Mouse (Mus musculus): ENCODE measurements at regions not wholly inside any gene's neighbourhood (a gene's known extent, or its start where the extent isn't known, plus 50 kb on each side); places are given as distances from the start of the nearest gene placed in this dataset.
"Not testable (repeated sequence)": the region's sequence is repeated elsewhere in the genome, so short reads cannot be mapped to it uniquely, and the experiment has no call there.

DNA sequence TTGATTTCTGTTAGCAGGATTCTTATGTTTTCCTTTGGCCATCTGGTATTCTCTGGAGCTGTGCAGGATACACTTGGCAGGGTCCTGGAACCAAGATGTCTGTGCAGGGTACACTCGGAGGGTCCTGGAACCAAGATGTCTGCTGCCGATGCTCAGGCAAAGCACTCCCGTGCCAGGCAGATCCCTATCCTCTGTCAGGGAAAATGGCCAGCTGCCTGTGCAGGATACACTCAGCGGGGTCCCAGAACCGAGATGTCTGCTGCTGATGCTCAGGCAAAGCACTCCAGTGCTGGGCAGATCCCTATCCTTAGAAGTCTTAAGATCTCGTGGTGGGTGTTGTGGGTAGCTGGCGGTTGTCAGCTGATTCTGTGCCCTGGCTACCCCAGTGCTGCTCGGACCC, 521.6 kb upstream of the Gm10801 start:
- TF ChIP-seq POLR2A (IDR thresholded peaks at IDR 0.05; ENCODE audit: borderline replicate concordance, extremely low read depth, insufficient read depth, insufficient read length, poor library complexity, severe bottlenecking); CTCF (IDR thresholded peaks at IDR 0.05; ENCODE audit: borderline replicate concordance, extremely low read depth, insufficient read depth, insufficient read length): not testable (repeated sequence)
